Mouse (Mus musculus): ENCODE measurements around the gene Trmt13.

Trmt13 gene

DNA sequence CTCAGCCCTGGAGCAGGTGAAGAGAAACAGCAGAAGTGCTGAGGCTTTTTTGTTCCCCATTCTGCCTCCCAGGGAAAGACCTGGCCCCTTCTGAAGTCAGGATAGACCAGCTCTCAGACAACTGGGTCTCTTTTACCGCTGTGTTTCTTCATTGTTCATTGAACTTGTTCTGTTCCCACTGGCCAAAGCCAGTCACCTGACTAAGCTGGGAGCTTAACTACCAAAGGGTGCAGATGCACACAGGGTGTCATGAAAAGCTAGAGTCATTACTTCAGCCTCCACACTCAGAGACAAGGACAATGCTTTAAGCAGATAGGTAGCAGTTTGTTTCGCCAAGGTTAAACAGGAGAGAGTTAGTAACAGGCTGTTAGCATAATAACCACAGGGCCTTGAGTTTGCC, 72.3 kb downstream of the Trmt13 start:
- no peak for DNase-seq

DNA sequence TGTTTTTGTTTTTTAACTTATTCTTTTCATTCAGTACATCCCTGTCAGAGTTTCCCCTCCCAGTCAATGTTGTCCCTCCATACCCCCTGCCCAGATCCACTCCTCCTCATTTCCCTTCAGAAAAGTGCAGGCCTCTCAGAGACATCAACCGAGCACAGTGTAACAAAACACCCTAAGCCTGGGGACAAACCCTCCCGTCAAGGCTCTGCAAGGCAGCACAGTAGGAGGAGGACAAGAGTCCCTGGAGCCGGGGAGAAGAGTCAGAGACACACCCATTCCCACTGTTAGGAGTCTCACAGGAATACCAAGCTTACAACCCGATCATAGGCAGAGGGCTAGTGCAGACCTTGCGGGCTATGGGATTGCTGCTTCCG, 77.2 kb downstream of the Trmt13 start:
- no peak for DNase-seq

DNA sequence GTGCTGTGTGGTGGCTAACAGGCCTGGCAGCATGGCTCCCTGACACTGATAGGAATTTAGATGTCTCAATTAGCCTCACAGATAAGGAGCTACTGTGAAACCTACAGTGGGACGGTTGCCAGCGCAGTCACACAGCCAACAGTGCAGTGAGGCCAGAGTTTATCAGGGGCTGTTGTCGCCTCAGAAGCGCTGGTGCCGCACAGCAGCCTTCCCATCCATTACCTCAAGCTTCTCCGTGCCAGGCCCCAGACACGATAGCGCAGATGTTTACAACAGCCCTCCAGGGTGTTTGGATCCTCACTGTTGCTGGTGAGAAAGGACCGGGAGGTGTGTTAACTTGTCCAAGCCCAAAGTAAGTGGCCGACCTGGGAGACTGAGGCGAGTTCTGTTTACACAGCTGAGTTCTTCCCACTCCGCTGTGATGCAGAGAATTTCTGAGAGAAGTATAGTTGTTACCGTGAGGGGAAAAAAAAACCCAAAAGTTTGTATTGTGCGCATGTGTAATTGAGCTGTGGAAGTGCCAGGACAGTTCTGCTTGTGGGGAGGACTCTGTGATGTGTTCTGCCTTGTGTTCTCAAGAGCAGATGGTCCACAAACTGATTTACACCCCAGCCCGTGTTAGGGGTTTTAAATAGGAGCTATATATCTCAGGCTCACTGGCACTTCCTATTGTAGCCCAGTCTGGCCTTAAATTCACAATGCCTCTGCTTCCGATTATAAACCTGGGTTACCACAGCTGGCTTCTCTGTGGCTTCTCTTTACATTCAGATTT, 77.8 kb downstream of the Trmt13 start:
- peak; percentile 9 for DNase-seq

All from right cerebral cortex, postnatal 4 days (tissue).